Mouse (Mus musculus) liver, embryonic 14.5 days (tissue): ENCODE measurements around the gene Zmynd11.

Source experiments
- CTCF ChIP-seq: IDR thresholded peaks from 2 replicates; pipeline ENCODE4 v1.5.1; 2016; ENCODE audit warnings: antibody characterized with exemption, low read depth, control low read depth
- EP300 ChIP-seq: IDR thresholded peaks from 2 replicates; pipeline ENCODE4 v1.6.1; 2016; ENCODE audit warnings: antibody characterized with exemption, low read depth

GRCm38 (mm10) chr13:9650580-9650979 is 114.5 kb downstream of the Zmynd11 start:
- TF ChIP-seq CTCF (no peak), EP300 (no peak)
